Mouse (Mus musculus) forebrain, embryonic 11.5 days (tissue): ENCODE results near the gene E2f4. TPM values are rescaled to one million over a fixed set of nuclear protein-coding genes. Genes with fewer than 3 reads are reported as not detected.
A peak's percentile ranks its signal among the peaks of the same experiment; 100 is the strongest.

Experiments used
- ATAC-seq: fragments of 200-750 bp; cut with Nextera tagmentation; replicated peaks from 2 replicates; pipeline ENCODE4 v1.8.0; 2017; ENCODE audit warnings: moderate TSS enrichment; ENCODE audit not compliant: low FRiP score
- DNase-seq: peaks from one replicate; pipeline ENCODE4 v3.0.0-alpha.2; 2017; ENCODE audit warnings: low spot score
- H3K27ac ChIP-seq: fragments of 300-500 bp; sonication (generic); 2 replicates; pipeline ENCODE4 v1.5.1; 2014; ENCODE audit warnings: low read depth, low read length
- H3K27me3 ChIP-seq: fragments of 300-500 bp; sonication (generic); 2 replicates; pipeline ENCODE4 v1.6.1; 2014; ENCODE audit warnings: mild to moderate bottlenecking, low read length, mixed read lengths; ENCODE audit not compliant: control insufficient read depth, insufficient read depth
- H3K36me3 ChIP-seq: fragments of 300-500 bp; sonication (generic); 2 replicates; pipeline ENCODE4 v1.6.1; 2014; ENCODE audit warnings: mild to moderate bottlenecking, low read length, moderate library complexity, mixed read lengths; ENCODE audit not compliant: control insufficient read depth, insufficient read depth
- H3K4me1 ChIP-seq: fragments of 300-500 bp; sonication (generic); replicated peaks from 2 replicates; pipeline ENCODE4 v1.6.1; 2014; ENCODE audit warnings: low read length, mixed read lengths; ENCODE audit not compliant: control insufficient read depth, insufficient read depth
- H3K4me2 ChIP-seq: fragments of 300-500 bp; sonication (generic); 2 replicates; pipeline ENCODE4 v1.6.1; 2014; ENCODE audit warnings: low read depth, mild to moderate bottlenecking, low read length, moderate library complexity, mixed read lengths; ENCODE audit not compliant: severe bottlenecking
- H3K4me3 ChIP-seq: fragments of 300-500 bp; sonication (generic); 2 replicates; pipeline ENCODE4 v1.5.1; 2014; ENCODE audit warnings: low read depth, low read length
- H3K9ac ChIP-seq: fragments of 300-500 bp; sonication (generic); 2 replicates; pipeline ENCODE4 v1.6.1; 2014; ENCODE audit warnings: low read length
- H3K9me3 ChIP-seq: fragments of 300-500 bp; sonication (generic); 2 replicates; pipeline ENCODE4 v1.6.1; 2016; ENCODE audit warnings: low read length, mixed read lengths; ENCODE audit not compliant: control insufficient read depth
- WGBS: fragments of 180-500 bp; shearing (Covaris S2); extraction: QIAGEN DNeasy Blood & Tissue Kit; methylation state at CpG from one replicate; pipeline ENCODE4 v1.1.7; 2014; 5-methylcytosine and 5-hydroxymethylcytosine counted together
- polyA plus RNA-seq: library from polyadenylated mRNA; unstranded; fragments of >200 nt; fragmentation: Nextera tagmentation; extraction: Ambion mirVana; gene quantifications from 2 replicates; pipeline ENCODE4 v1.2.1, GENCODE M21; 2014

E2f4 gene
- polyA plus RNA-seq, 1 experiment from 2014 or later = 122 TPM

DNA sequence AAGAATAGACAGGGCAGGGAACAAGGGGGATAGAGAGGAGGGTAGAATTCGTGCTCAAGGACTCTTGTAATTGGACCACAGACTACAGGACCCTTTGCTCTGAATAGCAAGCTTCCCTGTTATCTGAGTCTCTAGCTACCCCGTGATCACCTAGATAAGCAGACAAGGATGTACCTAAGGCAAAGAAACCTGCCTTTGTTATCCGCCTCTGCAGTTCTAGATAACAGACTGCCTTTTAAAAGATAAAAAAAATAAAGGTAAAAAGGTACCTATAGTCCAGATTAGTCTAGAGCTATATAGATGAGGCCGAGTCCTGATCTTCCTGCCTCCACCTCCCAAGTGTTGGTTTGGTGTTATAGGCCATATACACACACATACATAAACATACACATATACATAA is 45.3 kb downstream of the E2f4 start:
- H3K4me3 ChIP-seq = no peak overlapping the region
- no peaks in the 10 kb centered on the region for H3K27me3 ChIP-seq
- 81% methylated on average over 4 of the region's 4 CpGs for WGBS
- H3K9me3 ChIP-seq = no peaks in the 10 kb centered on the region
- no peak overlapping the region for H3K27ac ChIP-seq
- H3K36me3 ChIP-seq = no peaks in the 10 kb centered on the region
- DNase-seq (no peak), ATAC-seq (no peak)
- peaks cover 5% of the 10 kb centered on the region; the same call in 1 of the 2 replicates for H3K4me1 ChIP-seq
- no peak overlapping the region for H3K9ac ChIP-seq
- no peak overlapping the region for H3K4me2 ChIP-seq

DNA sequence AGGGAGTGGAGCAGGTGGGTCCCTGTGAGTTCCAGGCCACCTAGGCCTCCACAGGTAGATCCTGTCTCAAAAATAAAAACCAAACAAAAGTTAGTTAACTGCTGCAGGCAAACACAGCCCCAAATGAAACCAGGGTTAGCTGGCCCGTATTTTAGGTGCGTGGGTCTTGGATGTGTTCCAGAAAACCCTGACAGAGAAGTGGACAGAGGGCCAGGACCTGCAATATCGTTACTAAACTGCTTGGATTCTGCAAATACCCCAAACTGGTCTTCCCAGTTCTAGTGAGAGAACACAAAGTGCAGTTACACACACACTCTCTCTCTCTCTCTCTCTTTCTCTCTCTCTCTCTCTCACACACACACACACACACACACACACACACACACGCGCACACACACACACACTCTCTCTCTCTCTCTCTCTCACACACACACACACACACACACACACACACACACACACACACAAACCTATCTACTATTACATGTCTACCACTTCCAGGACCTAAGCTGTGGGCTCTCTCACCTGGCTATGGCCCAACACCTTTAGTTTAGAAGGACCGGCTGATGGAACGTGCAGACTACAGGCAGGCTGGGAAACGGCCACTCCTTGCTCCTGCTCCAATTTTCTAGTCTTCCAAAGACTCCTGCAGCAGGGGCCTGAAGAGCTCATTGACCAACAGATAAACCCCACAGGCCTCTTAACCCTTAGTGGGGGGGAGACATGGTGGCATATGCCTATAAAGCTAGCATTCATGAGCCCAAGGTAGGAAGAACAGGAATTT is 46.5 kb downstream of the E2f4 start:
- Histone ChIP-seq H3K9ac (no peak overlapping the region), H3K4me3 (no peak overlapping the region), H3K36me3 (no peaks in the 10 kb centered on the region), H3K4me1 (peaks cover 8% of the 10 kb centered on the region), H3K4me2 (no peak overlapping the region), H3K27ac (no peak overlapping the region), H3K9me3 (no peaks in the 10 kb centered on the region), H3K27me3 (no peaks in the 10 kb centered on the region)
- DNase-seq (no peak), ATAC-seq (no peak)
- 79% methylated on average over 6 of the region's 8 CpGs for WGBS

DNA sequence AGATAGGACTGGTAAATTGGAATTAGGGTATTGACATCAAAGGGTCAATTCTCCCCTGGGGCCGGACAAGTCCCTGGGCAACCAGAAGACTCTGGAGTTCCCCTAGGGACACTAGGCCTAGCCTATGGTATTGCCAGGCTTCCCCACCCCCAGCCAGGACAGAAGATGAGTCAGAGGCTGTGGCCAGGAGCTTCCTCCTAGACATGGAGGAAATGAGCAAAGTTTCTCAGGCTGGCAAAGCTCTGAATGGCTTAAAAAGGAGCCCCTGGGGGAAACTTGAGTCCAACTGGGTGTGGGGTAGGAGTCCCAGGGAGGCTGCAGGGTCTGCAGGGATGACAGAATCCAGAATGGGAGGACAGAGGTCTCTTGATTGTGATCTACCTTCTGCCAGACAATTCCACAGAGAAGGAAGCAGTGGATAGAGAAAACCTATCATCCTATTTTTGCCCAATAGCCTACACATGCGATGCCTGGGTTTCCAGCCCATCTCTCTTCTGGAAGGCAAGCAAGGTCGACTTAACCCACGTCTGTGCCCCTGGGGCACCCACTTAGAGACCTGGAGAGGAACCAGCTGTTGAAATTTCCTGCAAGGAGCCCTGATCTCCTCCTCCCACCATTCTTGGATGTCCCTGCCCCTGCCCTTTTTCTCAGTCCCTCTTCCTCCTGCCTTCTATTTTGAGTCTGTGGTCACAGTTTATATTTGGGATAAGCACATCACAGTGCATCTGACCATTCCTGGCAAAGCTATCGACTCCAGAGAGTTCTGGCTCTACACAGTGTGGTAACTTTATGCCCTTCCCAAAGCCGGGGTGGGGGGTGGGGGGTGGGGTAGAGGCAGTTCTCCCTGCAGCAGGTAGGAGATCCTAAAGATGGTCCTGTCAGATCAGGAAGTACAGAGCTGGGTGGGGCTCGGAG is 47.9 kb downstream of the E2f4 start:
- no peak overlapping the region for H3K27ac ChIP-seq
- H3K9ac ChIP-seq = no peak overlapping the region
- H3K27me3 ChIP-seq = no peaks in the 10 kb centered on the region
- no peaks in the 10 kb centered on the region for H3K36me3 ChIP-seq
- ATAC-seq = no peak
- peak; percentile 40 for DNase-seq
- no peak overlapping the region for H3K4me3 ChIP-seq
- peaks cover 8% of the 10 kb centered on the region for H3K4me1 ChIP-seq
- WGBS = 71% methylated on average over 7 of the region's 7 CpGs
- no peak overlapping the region for H3K4me2 ChIP-seq
- no peaks in the 10 kb centered on the region for H3K9me3 ChIP-seq

DNA sequence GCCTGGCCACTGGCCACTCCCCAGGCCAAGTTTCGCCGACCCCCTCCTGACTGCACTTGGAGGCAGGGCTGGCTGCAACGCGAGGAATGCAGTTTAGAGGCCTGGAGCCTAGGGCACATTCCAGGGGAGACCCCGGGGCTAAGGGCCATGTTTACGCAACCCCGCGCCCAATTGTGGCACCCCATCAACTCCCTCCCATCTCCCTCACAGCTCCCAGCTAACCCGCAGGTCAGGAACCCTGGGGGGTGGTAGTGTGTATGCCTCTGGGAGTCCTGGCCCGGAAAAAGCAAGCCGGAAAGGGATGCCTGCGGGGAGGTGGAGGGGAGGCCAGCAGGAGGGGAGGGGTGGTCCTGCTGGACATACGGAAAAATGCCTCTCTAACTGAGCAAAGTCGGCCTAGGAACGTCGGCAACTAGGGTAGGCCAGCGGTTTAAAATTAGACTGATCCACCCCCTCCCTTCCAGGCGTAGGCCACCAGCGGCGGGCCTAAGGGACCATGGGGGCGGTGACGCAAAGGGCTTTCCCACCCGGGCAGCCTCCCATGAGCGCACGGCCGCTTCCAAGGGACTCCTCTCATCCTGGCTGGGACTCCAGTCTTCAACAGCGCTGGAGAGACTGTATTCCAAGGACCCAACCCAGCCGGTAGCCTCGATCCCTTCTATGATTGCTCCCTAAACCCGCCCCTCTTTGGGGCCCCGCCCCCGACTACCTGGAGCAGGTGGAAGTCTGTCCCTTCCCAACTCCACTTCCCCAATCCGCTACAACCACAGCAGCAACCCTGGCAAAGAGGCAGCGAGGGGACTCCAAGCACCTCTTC is 49.4 kb downstream of the E2f4 start:
- Histone ChIP-seq H3K4me2 (peak overlapping the region; percentile 78), H3K9me3 (no peaks in the 10 kb centered on the region), H3K9ac (peak overlapping the region; percentile 64), H3K4me1 (peaks cover 8% of the 10 kb centered on the region), H3K36me3 (no peaks in the 10 kb centered on the region), H3K27me3 (no peaks in the 10 kb centered on the region), H3K27ac (no peak overlapping the region), H3K4me3 (peak overlapping the region; percentile 63)
- WGBS = 1% methylated on average over 33 of the region's 34 CpGs
- ATAC-seq (peak; percentile 11), DNase-seq (peak; percentile 76)

DNA sequence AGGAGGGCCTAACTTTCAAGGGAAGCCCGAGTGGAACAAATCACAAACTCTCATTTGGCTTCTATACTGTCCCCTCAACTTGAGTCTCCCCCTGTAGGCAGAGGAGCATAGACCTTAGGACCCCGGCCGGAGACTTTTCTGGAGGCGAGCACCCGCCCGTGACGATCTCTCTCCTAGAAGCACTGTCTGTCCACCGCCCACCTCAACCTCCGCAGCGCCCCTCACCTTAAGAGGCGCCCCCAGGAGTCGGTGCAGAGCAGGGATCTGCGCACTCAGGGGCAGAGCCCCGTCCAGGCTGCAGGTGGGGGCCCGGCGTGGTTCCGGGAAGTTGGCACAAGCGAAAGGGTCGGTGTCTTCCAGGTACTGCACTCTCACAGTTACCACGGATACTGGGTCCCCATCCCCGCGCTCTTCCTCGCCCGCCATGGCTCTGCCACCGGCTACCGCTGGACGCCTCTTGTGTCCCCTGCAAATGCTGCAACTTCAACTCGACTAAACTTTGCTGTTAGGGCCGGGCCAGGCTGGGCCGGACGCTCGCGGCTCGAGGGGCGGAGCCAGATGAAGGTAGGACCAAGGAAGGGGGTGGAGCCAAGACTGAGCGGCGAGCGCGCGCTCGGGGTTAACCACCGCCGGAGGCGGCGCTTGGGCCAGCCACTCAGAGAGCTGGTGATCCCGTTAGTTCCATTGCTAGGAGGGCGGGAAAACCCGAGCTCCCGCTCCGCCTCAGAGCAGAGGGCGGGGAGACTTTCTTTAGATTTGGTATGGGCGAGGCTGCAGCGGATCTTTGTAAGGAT is 50.2 kb downstream of the E2f4 start, which contains the start of gene Fhod1:
Fhod1 (minus strand) TSS at position 526 of the 794 bp plus-strand sequence.
- ATAC-seq (peak; percentile 91), DNase-seq (peak; percentile 97)
- Histone ChIP-seq H3K36me3 (no peaks in the 10 kb centered on the region), H3K9me3 (no peaks in the 10 kb centered on the region), H3K27ac (peak within 1 kb of the TSS; percentile 59), H3K4me2 (peak within 1 kb of the TSS; percentile 78), H3K9ac (peak within 1 kb of the TSS; percentile 80), H3K4me1 (peaks cover 8% of the 10 kb centered on the region), H3K4me3 (peak within 1 kb of the TSS; percentile 63), H3K27me3 (no peaks in the 10 kb centered on the region)
- WGBS = under 1% methylated on average over 53 of the region's 53 CpGs

DNA sequence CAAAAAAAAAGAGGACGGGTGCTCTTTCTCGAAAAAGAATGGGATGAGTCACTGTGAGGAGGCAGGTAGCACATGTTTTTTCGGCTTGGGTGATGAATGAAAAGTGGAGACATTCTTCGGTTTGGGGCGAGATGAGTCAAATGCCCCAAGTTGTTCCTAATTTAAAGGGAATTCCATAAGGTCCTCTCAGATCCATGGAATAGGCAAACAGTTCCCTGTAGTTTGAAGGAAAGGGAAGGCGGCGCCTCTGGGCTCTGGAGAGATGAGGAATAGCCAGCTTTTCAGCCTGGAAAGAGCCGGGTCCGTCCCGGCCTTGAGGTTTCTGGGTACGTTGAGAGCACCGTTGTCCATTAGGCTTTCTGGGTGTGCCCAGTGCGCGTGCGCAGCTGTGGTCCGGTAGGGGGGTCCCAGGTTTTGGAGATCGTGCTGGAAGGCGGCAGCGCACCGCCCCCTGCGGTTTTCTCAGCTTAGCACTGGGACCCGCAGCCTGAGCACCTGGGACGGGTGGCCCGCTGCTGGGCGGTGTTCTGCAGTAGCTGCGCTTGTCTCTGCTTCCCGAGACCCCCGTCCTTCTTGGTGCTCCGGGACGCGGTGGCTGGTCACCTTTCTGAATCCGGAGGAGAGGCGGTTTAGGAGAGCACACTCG is 51.1 kb downstream of the E2f4 start, which contains the start of gene Slc9a5:
Slc9a5 (plus strand) TSS at position 394 of the 646 bp plus-strand sequence.
- no peaks in the 10 kb centered on the region for H3K9me3 ChIP-seq
- ATAC-seq = peak; percentile 37

DNA sequence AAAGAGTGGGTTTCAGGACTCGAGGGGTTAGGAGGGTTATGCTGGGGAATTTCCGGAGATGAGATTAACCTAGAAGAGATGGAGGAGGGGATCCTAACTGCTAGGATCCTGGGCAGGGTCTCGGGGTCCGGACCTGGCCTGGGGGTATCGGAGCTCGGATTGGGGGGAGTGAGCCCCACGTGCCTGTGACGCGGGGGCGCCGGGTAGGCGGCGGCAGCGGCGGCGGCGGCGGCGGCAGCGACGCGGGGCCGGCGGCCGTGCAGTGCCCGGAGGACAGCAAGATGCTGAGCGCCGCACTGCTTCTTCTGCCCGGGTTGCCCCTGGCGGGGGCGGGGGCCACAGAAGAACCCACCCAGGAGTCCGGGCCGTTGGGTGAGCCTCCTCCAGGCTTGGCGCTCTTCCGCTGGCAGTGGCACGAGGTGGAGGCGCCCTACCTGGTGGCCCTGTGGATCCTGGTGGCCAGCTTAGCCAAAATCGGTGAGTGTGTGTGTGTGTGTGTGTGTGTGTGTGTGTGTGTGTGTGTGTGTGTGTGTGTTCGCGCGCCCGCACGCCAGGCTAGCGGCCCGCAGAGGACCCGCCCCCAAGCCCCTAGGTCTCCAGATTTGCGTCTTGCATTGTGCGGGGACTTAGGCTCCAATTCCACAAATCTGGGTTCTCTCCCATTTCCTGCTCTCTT is 51.8 kb downstream of the E2f4 start:
- peaks cover 8% of the 10 kb centered on the region for H3K4me1 ChIP-seq
- peak overlapping the region; percentile 63 for H3K4me3 ChIP-seq
- H3K4me2 ChIP-seq = peak overlapping the region; percentile 78
- ATAC-seq = peak; percentile 26
- H3K9ac ChIP-seq = peak overlapping the region; percentile 80
- DNase-seq = peak; percentile 81
- under 1% methylated on average over 31 of the region's 48 CpGs for WGBS
- no peaks in the 10 kb centered on the region for H3K27me3 ChIP-seq
- H3K9me3 ChIP-seq = no peaks in the 10 kb centered on the region
- no peak overlapping the region for H3K27ac ChIP-seq
- no peaks in the 10 kb centered on the region for H3K36me3 ChIP-seq

More for the DNA sequence above, 51.1 kb downstream of the E2f4 start, which contains the start of gene Slc9a5:
- peak; percentile 91 for DNase-seq
- Histone ChIP-seq H3K36me3 (no peaks in the 10 kb centered on the region), H3K27me3 (no peaks in the 10 kb centered on the region), H3K4me3 (peak within 1 kb of the TSS; percentile 63), H3K4me2 (peak within 1 kb of the TSS; percentile 78), H3K4me1 (peaks cover 8% of the 10 kb centered on the region), H3K27ac (peak within 1 kb of the TSS; percentile 59), H3K9ac (peak within 1 kb of the TSS; percentile 80)
- under 1% methylated on average over 34 of the region's 34 CpGs for WGBS
